Mouse (Mus musculus): ENCODE measurements at regions not wholly inside any gene's neighbourhood (a gene's known extent, or its start where the extent isn't known, plus 50 kb on each side); places are given as distances from the start of the nearest gene placed in this dataset.
"Not testable (repeated sequence)": the region's sequence is repeated elsewhere in the genome, so short reads cannot be mapped to it uniquely, and the experiment has no call there.

- no peak for DNase-seq
- H3K27me3 ChIP-seq (ENCODE audit: control insufficient read depth, insufficient read depth, low read length) = no peaks in the 10 kb centered on the region
- TF ChIP-seq CTCF (IDR thresholded peaks at IDR 0.05; ENCODE audit: borderline replicate concordance, insufficient read depth, low read depth, low read length) (no peak), POLR2A (IDR thresholded peaks at IDR 0.05; ENCODE audit: borderline replicate concordance, insufficient read depth, low read length) (no peak)
- no peak overlapping the region for H3K27ac ChIP-seq (ENCODE audit: insufficient read depth, low read length)
- no peak overlapping the region for H3K4me3 ChIP-seq (replicated peaks; ENCODE audit: insufficient read depth, low read depth, low read length)
- H3K4me1 ChIP-seq (ENCODE audit: control insufficient read depth, insufficient read depth, low read length) = no peaks in the 10 kb centered on the region
These were observed 287.3 kb downstream of the Grxcr1 start for GRCm38 (mm10) chr5:68318979-68319378.

DNA sequence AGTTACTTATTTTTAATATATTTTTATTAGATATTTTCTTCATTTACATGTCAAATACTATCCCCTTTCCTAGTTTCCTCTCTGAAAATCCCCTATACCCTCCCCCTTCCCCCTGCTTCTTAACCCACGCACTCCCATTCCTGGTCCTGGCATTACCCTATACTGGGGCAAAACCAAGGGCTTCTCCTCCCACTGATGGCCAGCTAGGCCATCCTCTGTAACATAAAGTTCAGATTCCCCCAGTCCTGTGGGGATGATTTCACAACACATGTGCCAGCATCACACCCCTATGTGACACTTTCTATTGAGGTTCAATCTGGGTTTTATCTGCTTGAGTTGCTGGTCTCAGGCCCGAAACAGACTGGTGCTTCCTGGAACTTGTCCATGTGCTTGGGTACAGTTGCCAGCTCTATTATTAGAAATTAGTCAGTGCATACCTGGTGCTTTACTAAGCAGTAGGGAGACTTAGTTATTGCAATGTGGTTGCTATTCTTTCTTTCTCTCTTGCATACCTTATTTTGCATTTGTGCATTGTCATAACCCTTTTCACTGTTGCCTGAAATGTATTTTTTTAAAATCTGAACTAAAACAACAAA is 295.5 kb downstream of the Grxcr1 start:
- TF ChIP-seq POLR2A (IDR thresholded peaks at IDR 0.05; ENCODE audit: borderline replicate concordance, insufficient read depth, low read length) = no peak
- no peak for TF ChIP-seq CTCF (IDR thresholded peaks at IDR 0.05; ENCODE audit: borderline replicate concordance, insufficient read depth, low read depth, low read length)
- DNase-seq = peak; percentile 89 to 97
- Histone ChIP-seq H3K4me3 (replicated peaks; ENCODE audit: insufficient read depth, low read depth, low read length) (no peak overlapping the region), H3K27ac (ENCODE audit: insufficient read depth, low read length) (0 out of 2 replicates have a peak overlapping the region, but pooled peaks have one; percentile 19), H3K27me3 (ENCODE audit: control insufficient read depth, insufficient read depth, low read length) (no peaks in the 10 kb centered on the region), H3K4me1 (ENCODE audit: control insufficient read depth, insufficient read depth, low read length) (peaks cover 12% of the 10 kb centered on the region; the same call in 1 of the 2 replicates)
- 26% methylated on average over 2 of the region's 2 CpGs for WGBS

DNA sequence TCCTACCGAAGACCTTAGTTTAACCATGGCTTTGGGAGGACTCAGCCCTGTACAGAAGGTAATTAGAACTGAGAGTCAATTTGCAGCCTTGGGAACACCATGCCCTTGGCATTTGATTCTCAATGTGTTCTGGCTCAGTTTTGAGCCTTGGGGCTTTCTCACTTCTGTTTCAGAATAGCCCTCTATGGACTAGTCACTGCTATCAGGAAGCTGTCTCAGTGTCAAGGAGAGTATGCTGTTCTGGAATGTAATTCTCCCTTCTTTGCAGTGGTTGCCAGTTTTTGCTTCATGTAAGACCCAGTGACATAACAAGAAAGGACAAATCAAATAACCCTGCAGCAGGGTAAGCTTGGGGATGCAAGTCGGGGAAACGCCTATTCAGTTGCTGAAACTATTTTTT is 297.7 kb downstream of the Grxcr1 start:
- no peak overlapping the region for H3K27ac ChIP-seq (ENCODE audit: insufficient read depth, low read length)
- WGBS = 49% methylated on average over 3 of the region's 3 CpGs

DNA sequence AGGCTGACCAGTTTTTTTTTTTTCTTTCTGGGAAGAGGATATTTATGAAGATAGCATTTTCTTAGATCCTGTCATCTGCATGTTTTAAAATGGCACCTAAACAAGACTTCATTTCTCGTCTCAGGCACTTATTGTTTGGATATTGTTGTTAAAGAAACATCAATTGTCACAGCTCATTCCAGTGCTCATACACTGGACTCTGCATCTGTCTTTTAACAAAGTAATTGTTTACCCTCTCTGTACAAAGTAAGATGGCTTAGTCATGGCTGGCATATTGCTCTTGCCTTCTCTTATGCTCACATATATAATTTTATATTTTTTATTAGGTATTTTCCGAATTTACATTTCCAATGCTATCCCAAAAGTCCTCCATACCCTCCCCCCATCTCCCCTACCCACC is 298.2 kb downstream of the Grxcr1 start:
- no peaks in the 10 kb centered on the region for H3K27me3 ChIP-seq (ENCODE audit: control insufficient read depth, insufficient read depth, low read length)
- H3K27ac ChIP-seq (ENCODE audit: insufficient read depth, low read length) = no peak overlapping the region
- no peak overlapping the region for H3K4me3 ChIP-seq (replicated peaks; ENCODE audit: insufficient read depth, low read depth, low read length)
- peaks cover 12% of the 10 kb centered on the region; the same call in 1 of the 2 replicates for H3K4me1 ChIP-seq (ENCODE audit: control insufficient read depth, insufficient read depth, low read length)
- WGBS = 80% methylated on average over 2 of the region's 2 CpGs
- TF ChIP-seq POLR2A (IDR thresholded peaks at IDR 0.05; ENCODE audit: borderline replicate concordance, insufficient read depth, low read length) = no peak
- no peak for TF ChIP-seq CTCF (IDR thresholded peaks at IDR 0.05; ENCODE audit: borderline replicate concordance, insufficient read depth, low read depth, low read length)
- DNase-seq = no peak

More for the DNA sequence above, 297.7 kb downstream of the Grxcr1 start:
- Histone ChIP-seq H3K27me3 (ENCODE audit: control insufficient read depth, insufficient read depth, low read length) (no peaks in the 10 kb centered on the region), H3K4me3 (replicated peaks; ENCODE audit: insufficient read depth, low read depth, low read length) (no peak overlapping the region), H3K4me1 (ENCODE audit: control insufficient read depth, insufficient read depth, low read length) (peaks cover 12% of the 10 kb centered on the region; the same call in 1 of the 2 replicates)
- TF ChIP-seq CTCF (IDR thresholded peaks at IDR 0.05; ENCODE audit: borderline replicate concordance, insufficient read depth, low read depth, low read length) = no peak
- no peak for TF ChIP-seq POLR2A (IDR thresholded peaks at IDR 0.05; ENCODE audit: borderline replicate concordance, insufficient read depth, low read length)
- peak; percentile 42 to 53 for DNase-seq

GRCm38 (mm10) chr5:68350921-68351320 is 319.3 kb downstream of the Grxcr1 start:
- Histone ChIP-seq H3K4me1 (ENCODE audit: control insufficient read depth, insufficient read depth, low read length) (peaks cover 9% of the 10 kb centered on the region; the same call in 1 of the 2 replicates), H3K27ac (ENCODE audit: insufficient read depth, low read length) (peak overlapping the region; percentile 78; the same call in 1 of the 2 replicates), H3K4me3 (replicated peaks; ENCODE audit: insufficient read depth, low read depth, low read length) (no peak overlapping the region), H3K27me3 (ENCODE audit: control insufficient read depth, insufficient read depth, low read length) (no peaks in the 10 kb centered on the region)
- 50% methylated on average over 2 of the region's 2 CpGs for WGBS
- DNase-seq = peak in 1 of 2 experiments; percentile 38
- TF ChIP-seq CTCF (IDR thresholded peaks at IDR 0.05; ENCODE audit: borderline replicate concordance, insufficient read depth, low read depth, low read length) = no peak
- TF ChIP-seq POLR2A (IDR thresholded peaks at IDR 0.05; ENCODE audit: borderline replicate concordance, insufficient read depth, low read length) = no peak

DNA sequence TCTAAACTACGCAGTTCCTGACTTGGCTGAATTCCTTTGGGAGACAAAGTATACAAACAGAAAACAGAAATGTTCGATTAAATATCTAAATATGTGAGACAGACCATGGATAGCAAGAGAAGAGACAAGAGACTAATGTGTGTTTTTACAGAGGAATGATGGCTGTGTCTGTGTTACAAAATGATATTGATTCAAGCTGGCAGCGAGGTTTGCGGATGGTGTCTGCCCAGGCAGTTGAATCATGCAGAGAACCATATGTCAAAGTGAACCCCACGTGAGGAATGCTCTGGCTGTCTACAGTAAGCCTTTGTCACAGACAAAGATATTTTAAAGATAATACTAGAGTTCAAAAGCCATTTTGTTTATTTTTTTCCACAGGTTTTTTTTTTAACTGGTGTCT is 320.2 kb downstream of the Grxcr1 start:
- no peak overlapping the region for H3K27ac ChIP-seq (ENCODE audit: insufficient read depth, low read length)
- peak; percentile 85 to 96 for DNase-seq
- H3K27me3 ChIP-seq (ENCODE audit: control insufficient read depth, insufficient read depth, low read length) = no peaks in the 10 kb centered on the region
- no peak overlapping the region for H3K4me3 ChIP-seq (replicated peaks; ENCODE audit: insufficient read depth, low read depth, low read length)
- WGBS = 5% methylated on average over 5 of the region's 5 CpGs
- peaks cover 9% of the 10 kb centered on the region; the same call in 1 of the 2 replicates for H3K4me1 ChIP-seq (ENCODE audit: control insufficient read depth, insufficient read depth, low read length)
- no peak for TF ChIP-seq POLR2A (IDR thresholded peaks at IDR 0.05; ENCODE audit: borderline replicate concordance, insufficient read depth, low read length)
- no peak for TF ChIP-seq CTCF (IDR thresholded peaks at IDR 0.05; ENCODE audit: borderline replicate concordance, insufficient read depth, low read depth, low read length)

- H3K27ac ChIP-seq (ENCODE audit: insufficient read depth, low read length) = no peak overlapping the region
- peak; percentile 90 to 97 for DNase-seq
- TF ChIP-seq POLR2A (IDR thresholded peaks at IDR 0.05; ENCODE audit: borderline replicate concordance, insufficient read depth, low read length) (no peak), CTCF (IDR thresholded peaks at IDR 0.05; ENCODE audit: borderline replicate concordance, insufficient read depth, low read depth, low read length) (no peak)
- H3K27me3 ChIP-seq (ENCODE audit: control insufficient read depth, insufficient read depth, low read length) = no peaks in the 10 kb centered on the region
- peaks cover 9% of the 10 kb centered on the region; the same call in 1 of the 2 replicates for H3K4me1 ChIP-seq (ENCODE audit: control insufficient read depth, insufficient read depth, low read length)
- 13% methylated on average over 4 of the region's 4 CpGs for WGBS
- no peak overlapping the region for H3K4me3 ChIP-seq (replicated peaks; ENCODE audit: insufficient read depth, low read depth, low read length)
These were observed 321.6 kb downstream of the Grxcr1 start for GRCm38 (mm10) chr5:68353211-68353610.

DNA sequence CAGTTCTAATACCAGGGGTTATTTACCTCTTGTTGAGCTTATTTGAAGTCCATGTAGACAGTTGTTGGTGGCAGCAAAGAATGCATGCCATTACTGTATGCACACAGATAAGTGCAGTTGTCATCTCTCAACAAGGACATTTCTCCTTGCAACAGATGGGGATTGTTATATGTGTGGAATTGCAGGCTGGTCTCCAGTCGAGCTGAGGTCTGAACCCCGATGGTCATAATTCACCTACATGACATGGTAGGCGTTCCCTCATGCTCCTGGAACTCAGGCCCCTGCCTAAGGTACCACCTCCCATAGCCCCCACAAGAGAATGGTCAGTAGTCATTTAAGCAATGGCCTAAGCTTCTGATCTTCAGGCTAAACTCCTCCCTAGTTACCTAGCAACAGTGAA is 322.2 kb downstream of the Grxcr1 start:
- H3K27ac ChIP-seq (ENCODE audit: insufficient read depth, low read length) = peak overlapping the region; percentile 23; the same call in 1 of the 2 replicates
- peak; percentile 34 to 40 for DNase-seq
- WGBS = 40% methylated on average over 3 of the region's 3 CpGs
- not testable (repeated sequence) for H3K4me3 ChIP-seq (replicated peaks; ENCODE audit: insufficient read depth, low read depth, low read length); H3K4me1 ChIP-seq (ENCODE audit: control insufficient read depth, insufficient read depth, low read length); H3K27me3 ChIP-seq (ENCODE audit: control insufficient read depth, insufficient read depth, low read length)

Measured in cerebellum, adult 2 months (tissue).